Mouse (Mus musculus): ENCODE data around the gene Adh7.

Gene Adh7

GRCm38 (mm10) chr3:138212431-138212951 lies 5.1 kb upstream of the Adh7 start:
- ChIA-PET POLR2A (interaction anchor here in 1 of 4 experiments (0.5 kb wide), 1 partner anchor 69 kb away, joined by 3 read pairs; no protein-coding TSS in a partner anchor), CTCF (interaction anchor here in 1 of 4 experiments (1.6 kb wide), 1 partner anchor 14 kb away, joined by 5 read pairs; no protein-coding TSS in a partner anchor)

GRCm38 (mm10) chr3:138215395-138215989 lies 2.1 kb upstream of the Adh7 start:
- POLR2A ChIA-PET, result interaction anchor here in 3 of 4 experiments (0.6 to 1.3 kb wide), 9 partner anchors 13 to 389 kb away, joined by 3 to 4 read pairs (median 3); no protein-coding TSS in a partner anchor

GRCm38 (mm10) chr3:138216091-138216490 lies 1.5 kb upstream of the Adh7 start:
- ChIA-PET CTCF (interaction anchor here in 3 of 4 experiments (0.6 to 1.1 kb wide), 4 partner anchors 18 to 383 kb away, joined by 3 to 5 read pairs (median 4); no protein-coding TSS in a partner anchor), POLR2A (interaction anchor here in 1 of 4 experiments (0.6 to 1.4 kb wide), 7 partner anchors 56 to 389 kb away, joined by 3 to 5 read pairs (median 3); no protein-coding TSS in a partner anchor)

More at GRCm38 (mm10) chr3:138215395-138215989, 2.1 kb upstream of the Adh7 start:
- CTCF ChIA-PET, result interaction anchor here in 2 of 4 experiments (0.8 to 1.1 kb wide), 2 partner anchors 17 to 101 kb away, joined by 3 to 5 read pairs; no protein-coding TSS in a partner anchor

GRCm38 (mm10) chr3:138221116-138221515 lies 3.6 kb downstream of the Adh7 start:
- POLR2A ChIA-PET, result no interaction called here
- CTCF ChIA-PET, result no interaction called here

GRCm38 (mm10) chr3:138222511-138222910 lies 5.0 kb downstream of the Adh7 start:
- CTCF ChIA-PET, result interaction anchor here in 3 of 4 experiments (1.0 to 2.6 kb wide), 3 partner anchors 24 to 88 kb away, joined by 3 to 12 read pairs (median 6); no protein-coding TSS in a partner anchor
- POLR2A ChIA-PET, result interaction anchor here in 1 of 4 experiments (0.8 kb wide), 1 partner anchor 79 kb away, joined by 3 read pairs; the partner anchor contains the start of gene Trmt10a

- CTCF ChIA-PET, result interaction anchor here (0.6 to 2.6 kb wide), 7 partner anchors 11 to 782 kb away, joined by 3 to 12 read pairs (median 4); no protein-coding TSS in a partner anchor
- POLR2A ChIA-PET, result interaction anchor here in 1 of 4 experiments (0.8 to 1.5 kb wide), 2 partner anchors 26 to 80 kb away, joined by 3 read pairs; partner anchors contain the start of gene Trmt10a
Observed at GRCm38 (mm10) chr3:138222952-138223351, 5.4 kb downstream of the Adh7 start.

- ChIA-PET POLR2A (interaction anchor here in 2 of 4 experiments (1.1 to 1.5 kb wide), 2 partner anchors 28 to 360 kb away, joined by 3 read pairs; partner anchors contain the start of gene H2afz (in 1 of the 2)), CTCF (interaction anchor here in 1 of 4 experiments (1.4 kb wide), 1 partner anchor 26 kb away, joined by 3 read pairs; no protein-coding TSS in a partner anchor)
Observed at GRCm38 (mm10) chr3:138224363-138224954, 6.9 kb downstream of the Adh7 start.

- ChIA-PET CTCF (interaction anchor here in 1 of 4 experiments (1.4 kb wide), 1 partner anchor 27 kb away, joined by 3 read pairs; no protein-coding TSS in a partner anchor), POLR2A (interaction anchor here in 1 of 4 experiments (0.7 kb wide), 1 partner anchor 48 kb away, joined by 3 read pairs; no protein-coding TSS in a partner anchor)
Observed at GRCm38 (mm10) chr3:138225331-138225730, 7.8 kb downstream of the Adh7 start.

GRCm38 (mm10) chr3:138225853-138226252 lies 8.3 kb downstream of the Adh7 start:
- CTCF ChIA-PET, result interaction anchor here in 1 of 4 experiments (1.4 kb wide), 1 partner anchor 28 kb away, joined by 3 read pairs; no protein-coding TSS in a partner anchor
- POLR2A ChIA-PET, result interaction anchor here in 1 of 4 experiments (0.7 kb wide), 1 partner anchor 48 kb away, joined by 3 read pairs; no protein-coding TSS in a partner anchor

- POLR2A ChIA-PET, result no interaction called here
- CTCF ChIA-PET, result interaction anchor here in 1 of 4 experiments (0.5 kb wide), 1 partner anchor 1116 kb away, joined by 4 read pairs; no protein-coding TSS in a partner anchor
Observed at GRCm38 (mm10) chr3:138226476-138226875, 8.9 kb downstream of the Adh7 start.

- ChIA-PET CTCF (interaction anchor here in 1 of 4 experiments (0.5 kb wide), 1 partner anchor 1116 kb away, joined by 4 read pairs; no protein-coding TSS in a partner anchor), POLR2A (no interaction called here)
Observed at GRCm38 (mm10) chr3:138227082-138227481, 9.5 kb downstream of the Adh7 start.

- POLR2A ChIA-PET, result interaction anchor here in 2 of 4 experiments (0.6 to 1.1 kb wide), 2 partner anchors 13 to 17 kb away, joined by 3 to 7 read pairs; no protein-coding TSS in a partner anchor
- CTCF ChIA-PET, result no interaction called here
Observed at GRCm38 (mm10) chr3:138227782-138228181, 10.2 kb downstream of the Adh7 start.

GRCm38 (mm10) chr3:138229448-138229847 lies 11.9 kb downstream of the Adh7 start:
- POLR2A ChIA-PET, result no interaction called here
- CTCF ChIA-PET, result no interaction called here

GRCm38 (mm10) chr3:138230266-138230665 lies 12.7 kb downstream of the Adh7 start:
- CTCF ChIA-PET, result no interaction called here
- POLR2A ChIA-PET, result no interaction called here

- CTCF ChIA-PET, result no interaction called here
Observed at GRCm38 (mm10) chr3:138231531-138231930, 14.0 kb downstream of the Adh7 start.

GRCm38 (mm10) chr3:138236546-138237163 lies 19.1 kb downstream of the Adh7 start:
- ChIA-PET CTCF (no interaction called here), POLR2A (no interaction called here)

More at GRCm38 (mm10) chr3:138231531-138231930, 14.0 kb downstream of the Adh7 start:
- POLR2A ChIA-PET, result no interaction called here

GRCm38 (mm10) chr3:138238046-138238445 lies 20.5 kb downstream of the Adh7 start:
- POLR2A ChIA-PET, result interaction anchor here in 1 of 4 experiments (0.6 to 0.7 kb wide), 2 partner anchors 128 to 283 kb away, joined by 4 read pairs; no protein-coding TSS in a partner anchor
- CTCF ChIA-PET, result interaction anchor here in 1 of 4 experiments (1.4 kb wide), 1 partner anchor 39 kb away, joined by 3 read pairs; no protein-coding TSS in a partner anchor

- CTCF ChIA-PET, result interaction anchor here in 2 of 4 experiments (0.9 to 1.8 kb wide), 3 partner anchors 41 to 72 kb away, joined by 4 to 5 read pairs (median 5); no protein-coding TSS in a partner anchor
- POLR2A ChIA-PET, result no interaction called here
Observed at GRCm38 (mm10) chr3:138239461-138239860, 21.9 kb downstream of the Adh7 start.

All from embryonic stem cell, embryonic (primary cell).